29 mouse cellular contexts compared by ENCODE assay signal in the genomic region with DNA sequence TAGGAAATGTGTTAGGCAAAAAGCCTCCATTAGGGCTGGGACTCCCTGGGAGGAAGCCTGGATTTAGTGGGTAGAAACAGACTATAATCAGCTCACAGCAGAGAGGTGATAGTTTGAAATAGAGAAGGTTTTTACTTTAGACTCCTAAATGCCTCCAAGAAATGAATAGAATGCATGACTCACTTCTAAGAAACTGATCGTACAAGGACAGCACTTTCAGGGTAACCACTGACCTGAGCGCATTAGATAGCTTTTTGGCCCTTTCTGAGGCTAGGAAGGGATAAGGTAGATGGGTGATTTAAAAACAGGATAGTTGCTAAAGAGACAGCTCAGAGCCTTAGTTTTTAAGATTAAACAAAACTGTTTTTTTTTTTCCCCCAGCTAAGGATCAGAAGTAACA.
DNase-seq lines count a peak whose midpoint lies in the region; ATAC-seq and TF ChIP-seq lines count a peak whose summit lies in the region.
"Had no signal": no experiment of that assay in that cellular context is flagged by ENCODE, and none has a peak within 500 bp of the region (broad histone marks: within the 10 kb centered on the region; RNA-seq: fewer than 3 reads in every experiment).

No protein-coding gene starts in this region.

- no peak for TF ChIP-seq CTCF in G1E (IDR thresholded peaks at IDR 0.05; ENCODE audit: low read depth, low read length)

- H3K4me3 ChIP-seq in G1E (ENCODE audit: low read depth, low read length), result no peak overlapping the region; the same call in 1 of the 2 replicates
- H3K4me3 ChIP-seq in limb, embryonic 15.5 days, result no peak overlapping the region
- H3K4me3 ChIP-seq in midbrain, embryonic 13.5 days (replicated peaks), result no peak overlapping the region
- H3K4me3 ChIP-seq: embryonic facial prominence, embryonic 10.5 days; embryonic facial prominence, embryonic 12.5 days; erythroblast, embryonic 14.5 days; forebrain, embryonic 10.5 days; forebrain, embryonic 12.5 days had no signal

- 77% methylated on average over 2 of the region's 2 CpGs for WGBS in limb, embryonic 15.5 days
- WGBS in midbrain, embryonic 13.5 days, result 93% methylated on average over 2 of the region's 2 CpGs

- H3K36me3 ChIP-seq in G1E (replicated peaks), result peaks cover 56% of the 10 kb centered on the region
- no peaks in the 10 kb centered on the region for H3K36me3 ChIP-seq in limb, embryonic 15.5 days
- H3K36me3 ChIP-seq in midbrain, embryonic 13.5 days, result 0 out of 2 replicates have a peak, but pooled peaks cover 4% of the 10 kb centered on the region
- H3K36me3 ChIP-seq: forebrain, embryonic 12.5 days had no signal

- no peaks in the 10 kb centered on the region for H3K27me3 ChIP-seq in G1E (ENCODE audit: insufficient read depth, low read length)
- H3K27me3 ChIP-seq in limb, embryonic 15.5 days, result no peaks in the 10 kb centered on the region
- no peaks in the 10 kb centered on the region for H3K27me3 ChIP-seq in midbrain, embryonic 13.5 days
- H3K27me3 ChIP-seq: CH12.LX; embryonic facial prominence, embryonic 12.5 days; forebrain, embryonic 12.5 days had no signal

- no peak overlapping the region for H3K9ac ChIP-seq in limb, embryonic 15.5 days
- no peak overlapping the region for H3K9ac ChIP-seq in midbrain, embryonic 13.5 days (replicated peaks)
- H3K9ac ChIP-seq: embryonic facial prominence, embryonic 12.5 days; forebrain, embryonic 12.5 days had no signal

- peaks cover 33% of the 10 kb centered on the region for H3K4me1 ChIP-seq in G1E (ENCODE audit: insufficient read depth, low read depth, low read length)
- peaks cover 8% of the 10 kb centered on the region; the same call in 1 of the 2 replicates for H3K4me1 ChIP-seq in limb, embryonic 15.5 days
- no peaks in the 10 kb centered on the region for H3K4me1 ChIP-seq in midbrain, embryonic 13.5 days (replicated peaks)
- H3K4me1 ChIP-seq: embryonic facial prominence, embryonic 10.5 days; embryonic facial prominence, embryonic 12.5 days; forebrain, embryonic 10.5 days; forebrain, embryonic 12.5 days had no signal

- no peak for DNase-seq in frontal cortex, adult 2 months (ENCODE audit: extremely low spot score in 1 of 2, low spot score in 1 of 2)
- DNase-seq in G1E (ENCODE audit: low spot score), result no peak
- DNase-seq in brain, adult 2 months (ENCODE audit: low read depth, low spot score), result peak; percentile 49
- DNase-seq in embryo, embryonic 9.5 days (ENCODE audit: extremely low spot score), result no peak
- DNase-seq in heart, adult 9 months (ENCODE audit: low spot score in 2 of 2), result no peak
- DNase-seq: adrenal gland, adult 8-10 months; adrenal gland, postnatal 14 days; adrenal gland, postnatal 36 days; B cell, adult 2 months; cerebellum, adult 11 months; cerebellum, adult 18-20 months; cerebellum, adult 8-10 months; cerebellum, adult 9-11 months; cerebellum, postnatal 14 days; cerebellum, postnatal 36 days; embryo, embryonic 11 days had no signal

- peak; percentile 73 for ATAC-seq in frontal cortex, adult (ENCODE audit: low TSS enrichment)
- ATAC-seq in G1E (ENCODE audit: extremely low read depth, insufficient number of reproducible peaks, low FRiP score, poor library complexity, severe bottlenecking), result peak; percentile 78
- ATAC-seq in limb, embryonic 15.5 days (ENCODE audit: insufficient number of reproducible peaks, low FRiP score, low TSS enrichment, low read depth), result no peak
- ATAC-seq in midbrain, embryonic 13.5 days, result no peak
- ATAC-seq: activated CD4-positive, CD25-positive, alpha-beta regulatory T cell, adult 4 months; CD4-positive, CD25-positive, alpha-beta regulatory T cell, adult 4 months; forebrain, embryonic 14.5 days; forebrain, embryonic 16.5 days had no signal

- H3K27ac ChIP-seq in limb, embryonic 15.5 days, result peak overlapping the region; percentile 72
- no peak overlapping the region for H3K27ac ChIP-seq in midbrain, embryonic 13.5 days
- H3K27ac ChIP-seq: embryonic facial prominence, embryonic 10.5 days; embryonic facial prominence, embryonic 12.5 days; forebrain, embryonic 10.5 days; forebrain, embryonic 12.5 days had no signal

- H3K4me2 ChIP-seq in limb, embryonic 15.5 days, result no peak overlapping the region
- no peak overlapping the region for H3K4me2 ChIP-seq in midbrain, embryonic 13.5 days (replicated peaks)
- H3K4me2 ChIP-seq: embryonic facial prominence, embryonic 12.5 days; forebrain, embryonic 12.5 days had no signal

- H3K9me3 ChIP-seq in G1E (replicated peaks), result no peaks in the 10 kb centered on the region
- H3K9me3 ChIP-seq in limb, embryonic 15.5 days, result no peaks in the 10 kb centered on the region
- no peaks in the 10 kb centered on the region for H3K9me3 ChIP-seq in midbrain, embryonic 13.5 days
- H3K9me3 ChIP-seq: embryonic facial prominence, embryonic 10.5 days; embryonic facial prominence, embryonic 12.5 days; forebrain, embryonic 10.5 days; forebrain, embryonic 12.5 days had no signal

Comparison
In these comparisons a context has a peak if more than half of its experiments do, and no peak if none do; other contexts are left out.
1. ATAC-seq: peak in frontal cortex, adult (single experiment) and G1E (single experiment); none in limb, embryonic 15.5 days (single experiment) and midbrain, embryonic 13.5 days (single experiment).